Mouse (Mus musculus) kidney, adult 8-10 months (tissue): ENCODE results near the gene Eng.

Experiments used
- DNase-seq, 2 experiments: peaks; one replicate each; pipeline ENCODE4 v3.0.0; 2022

Gene Eng

GRCm38 (mm10) chr2:32624111-32624748, 22.2 kb upstream of the Eng start:
- DNase-seq: no peak

GRCm38 (mm10) chr2:32625212-32625872, 21.1 kb upstream of the Eng start:
- peak; percentile 57 to 66 for DNase-seq

GRCm38 (mm10) chr2:32625873-32626694, 20.3 kb upstream of the Eng start:
- DNase-seq: no peak

DNA sequence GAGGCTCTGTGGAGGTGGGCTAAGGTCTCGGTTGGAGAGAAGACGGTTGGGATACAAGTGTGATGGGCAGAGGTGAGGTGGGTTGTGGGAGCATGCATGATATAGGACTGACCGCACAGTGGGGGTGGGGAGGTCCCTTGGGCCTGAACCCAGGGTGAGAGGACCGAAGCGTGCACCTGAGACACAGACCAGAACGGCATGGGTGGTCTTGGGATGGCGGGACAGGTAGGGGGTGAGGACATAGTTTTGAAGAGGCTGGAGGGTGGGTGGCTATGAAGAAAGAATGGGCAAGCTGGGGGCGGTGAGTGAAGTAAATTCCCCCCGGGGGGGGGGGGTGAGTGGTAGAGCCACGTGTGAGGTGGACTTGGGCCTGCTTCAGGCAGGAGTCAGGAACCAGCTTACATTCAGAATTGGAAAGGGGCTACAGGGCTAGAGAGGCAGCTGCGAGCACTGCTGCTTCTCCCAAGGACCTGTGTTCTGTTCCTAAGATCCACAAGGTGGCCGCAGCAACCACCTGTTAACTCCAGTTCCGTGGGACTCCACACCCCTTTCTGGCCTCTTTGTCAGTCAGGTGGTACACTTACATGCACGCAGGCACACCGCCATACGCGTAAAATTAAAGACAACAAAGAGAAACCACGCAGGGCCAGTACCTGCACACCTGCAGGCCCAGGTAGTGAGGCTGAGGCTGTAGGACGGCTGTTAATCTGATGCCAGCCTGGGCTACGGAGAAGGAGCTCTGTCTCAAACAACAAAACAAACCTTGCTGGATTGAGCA, 18.9 kb upstream of the Eng start:
- no peak for DNase-seq

- DNase-seq: no peak
These were observed 18.3 kb upstream of the Eng start for GRCm38 (mm10) chr2:32628044-32628550.

DNA sequence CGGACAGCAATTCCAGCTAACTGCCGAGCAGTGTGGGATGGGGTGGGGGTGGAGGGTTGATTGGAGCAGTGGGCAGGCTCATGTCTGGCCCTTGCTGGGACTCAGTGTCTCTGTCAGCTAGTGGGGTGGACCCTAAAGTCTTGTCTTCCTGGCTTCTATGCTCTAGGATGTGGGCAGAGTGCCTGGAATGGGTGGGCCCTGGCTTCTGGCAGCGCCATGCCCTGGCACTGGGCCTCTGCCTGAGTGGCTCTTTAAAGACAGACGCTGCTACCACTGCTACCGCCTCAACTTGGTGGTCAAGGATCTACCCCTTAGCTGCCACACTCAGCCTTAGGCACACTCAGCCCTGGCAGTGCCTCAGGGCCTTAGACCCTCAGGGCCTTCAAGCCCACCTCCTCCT, 17.7 kb upstream of the Eng start:
- peak in 1 of 2 experiments; percentile 54 for DNase-seq

DNA sequence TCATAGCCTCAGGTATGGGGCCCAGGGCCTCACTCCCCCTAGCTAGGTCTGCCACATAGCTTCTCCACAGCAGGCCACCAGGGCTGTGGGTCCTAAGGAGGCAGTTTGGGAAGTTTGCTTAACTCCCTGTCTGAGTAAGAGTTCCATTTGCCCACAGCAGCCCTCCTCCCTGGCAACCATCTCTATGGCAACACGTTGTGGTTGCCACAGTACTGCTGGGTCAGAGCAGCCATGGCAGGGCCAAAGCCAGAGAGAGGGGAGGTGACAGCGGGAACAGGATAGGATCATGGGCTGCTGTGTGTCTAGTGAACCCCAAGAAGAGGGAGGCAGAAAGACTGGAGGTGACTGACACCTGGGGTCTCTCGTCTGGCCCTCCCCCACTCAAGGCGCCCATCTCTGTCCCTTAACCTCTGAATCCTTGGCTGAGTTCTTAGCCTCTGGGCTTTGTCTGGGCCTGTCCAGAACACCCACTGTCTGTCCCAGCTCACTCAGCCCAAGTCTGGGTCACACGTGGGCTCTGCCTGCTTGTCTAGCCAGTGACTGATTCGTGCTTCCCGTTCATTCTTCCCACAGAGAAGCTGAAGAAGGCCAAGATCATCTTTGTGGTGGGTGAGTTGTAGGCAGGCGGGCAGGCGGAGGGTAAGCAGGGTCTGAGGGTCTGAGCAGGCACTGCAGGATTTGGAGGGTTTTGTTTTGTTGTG, 17.0 kb upstream of the Eng start:
- DNase-seq: peak; percentile 63 to 70

DNA sequence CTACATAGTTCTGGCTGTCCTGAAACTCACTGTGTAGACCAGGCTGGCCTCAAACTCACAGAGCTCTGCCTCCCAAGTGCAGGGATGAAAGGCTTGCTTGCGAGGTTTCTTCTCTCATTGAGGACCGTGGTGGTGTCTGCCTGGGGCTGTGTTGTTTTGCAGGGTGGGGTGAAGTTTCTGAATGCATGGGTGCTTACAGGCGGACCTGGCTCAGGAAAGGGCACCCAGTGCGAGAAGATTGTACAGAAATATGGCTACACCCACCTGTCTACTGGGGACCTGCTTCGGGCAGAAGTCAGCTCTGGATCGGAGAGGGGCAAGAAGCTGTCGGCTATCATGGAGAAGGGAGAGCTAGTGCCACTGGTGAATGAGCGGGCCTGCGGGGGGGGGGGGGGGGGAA, 16.4 kb upstream of the Eng start:
- no peak for DNase-seq

DNA sequence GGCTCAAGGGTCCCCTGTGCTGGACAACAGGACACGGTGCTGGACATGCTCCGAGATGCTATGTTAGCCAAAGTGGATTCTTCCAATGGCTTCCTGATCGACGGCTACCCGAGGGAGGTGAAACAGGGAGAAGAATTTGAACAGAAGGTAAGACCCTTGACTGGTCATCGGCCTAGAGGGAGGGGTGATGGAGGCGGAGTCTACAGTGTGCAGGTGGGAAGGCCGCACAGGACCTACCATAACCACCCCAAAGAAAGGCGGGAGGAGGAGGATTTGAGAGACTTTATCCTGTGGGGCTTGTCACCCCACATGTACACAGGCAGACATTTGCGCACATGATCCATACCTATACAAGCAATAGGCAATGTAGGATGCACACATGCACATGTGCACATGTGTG, 15.3 kb upstream of the Eng start:
- no peak for DNase-seq

DNA sequence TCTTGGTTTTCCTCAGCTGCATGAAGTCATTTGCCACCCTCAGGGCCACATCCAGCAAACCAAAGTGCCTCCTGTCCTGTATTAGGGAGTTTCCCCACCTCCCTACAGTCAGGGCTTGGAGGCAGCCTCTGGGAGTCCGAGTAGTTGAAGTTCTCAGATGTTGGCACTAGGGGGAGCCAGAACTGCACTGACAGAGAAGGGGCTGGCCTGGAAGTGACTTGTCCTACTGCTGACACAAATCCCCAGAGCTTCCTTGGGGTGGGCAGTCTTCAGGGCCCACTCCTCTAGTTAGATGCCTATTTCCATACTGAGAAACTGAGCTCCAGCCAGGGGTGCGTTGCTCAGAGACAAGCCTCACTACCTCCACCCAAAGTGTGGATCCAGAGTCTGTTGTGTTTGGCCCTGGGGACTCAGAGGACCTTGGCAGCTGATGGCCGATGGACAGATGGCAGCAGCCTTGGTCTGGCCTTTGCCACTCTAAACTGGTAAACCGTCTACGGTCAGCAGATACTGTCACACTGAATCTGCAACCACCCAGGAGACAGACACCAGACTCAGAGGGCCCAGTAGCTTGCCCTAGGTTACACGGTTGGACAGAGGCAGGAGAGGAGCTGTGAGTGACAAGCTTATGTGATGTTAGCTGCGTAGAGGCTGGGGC, 14.5 kb upstream of the Eng start:
- DNase-seq: peak; percentile 69 to 78

- DNase-seq: peak in 1 of 2 experiments; percentile 62
These were observed 12.7 kb upstream of the Eng start for GRCm38 (mm10) chr2:32633660-32634059.

GRCm38 (mm10) chr2:32634277-32635105, 11.9 kb upstream of the Eng start:
- no peak for DNase-seq

- no peak for DNase-seq
These were observed 9.8 kb upstream of the Eng start for GRCm38 (mm10) chr2:32636617-32637016.

GRCm38 (mm10) chr2:32637778-32638281, 8.6 kb upstream of the Eng start:
- DNase-seq: peak; percentile 68 to 84

DNA sequence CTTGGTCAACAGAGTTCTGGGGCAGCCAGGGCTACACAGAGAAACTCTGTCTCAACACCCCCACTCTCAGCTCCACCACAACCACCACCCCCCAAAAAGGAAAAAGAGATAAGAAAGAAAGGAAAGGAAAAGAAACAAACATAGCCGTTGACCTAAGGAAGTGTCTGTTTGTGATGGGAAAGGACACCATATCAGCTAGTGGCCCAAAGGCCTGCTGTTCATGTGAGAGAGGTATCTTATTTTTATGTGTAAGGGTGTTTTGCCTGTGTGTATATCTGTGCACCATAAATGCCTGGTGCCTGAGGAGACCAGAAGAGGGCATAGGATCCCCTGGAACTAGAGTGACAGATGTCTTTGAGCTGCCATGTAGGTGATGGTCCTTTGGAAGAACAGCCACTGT, 6.8 kb upstream of the Eng start:
- DNase-seq: no peak

GRCm38 (mm10) chr2:32640550-32641051, 5.8 kb upstream of the Eng start:
- DNase-seq: no peak

DNA sequence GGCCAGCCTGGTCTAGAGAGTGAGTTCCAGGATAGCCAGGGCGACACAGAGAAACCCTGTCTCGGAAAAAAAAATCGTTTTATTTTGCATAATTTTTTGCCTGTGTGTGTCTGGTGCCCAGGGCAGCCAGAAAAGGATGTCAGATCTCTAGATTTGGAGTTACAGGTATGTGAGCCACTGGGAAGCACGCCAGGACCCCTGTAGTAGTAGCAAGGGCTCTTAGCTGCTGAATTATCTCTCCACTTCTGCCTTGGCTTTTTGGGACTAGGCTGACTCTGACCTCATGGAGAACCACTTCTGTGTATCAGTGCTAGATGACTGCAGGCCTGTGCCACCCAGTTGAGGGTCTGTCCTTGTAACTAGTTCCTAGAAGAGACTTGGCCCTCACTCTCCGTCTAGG, 4.6 kb upstream of the Eng start:
- DNase-seq: no peak

DNA sequence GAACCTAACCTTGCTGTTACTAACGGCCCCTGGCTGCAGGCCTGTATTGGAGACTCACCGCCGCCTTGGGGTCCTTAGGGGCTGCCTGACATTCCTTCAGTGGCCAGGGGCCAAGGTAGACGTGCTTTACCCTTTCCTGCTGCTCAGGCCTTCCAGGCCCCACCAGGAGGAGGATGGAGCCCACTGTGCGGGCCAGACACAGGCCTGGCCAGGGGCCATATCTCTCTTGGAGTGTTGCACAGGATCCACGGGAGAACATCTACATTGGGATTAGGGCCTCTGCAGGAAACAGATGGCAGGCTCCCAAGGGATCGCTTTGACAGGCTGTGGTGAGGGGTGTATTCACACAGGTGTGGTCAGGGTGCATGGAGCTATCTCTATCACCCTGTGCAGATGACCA, 3.6 kb upstream of the Eng start:
- DNase-seq: no peak

DNA sequence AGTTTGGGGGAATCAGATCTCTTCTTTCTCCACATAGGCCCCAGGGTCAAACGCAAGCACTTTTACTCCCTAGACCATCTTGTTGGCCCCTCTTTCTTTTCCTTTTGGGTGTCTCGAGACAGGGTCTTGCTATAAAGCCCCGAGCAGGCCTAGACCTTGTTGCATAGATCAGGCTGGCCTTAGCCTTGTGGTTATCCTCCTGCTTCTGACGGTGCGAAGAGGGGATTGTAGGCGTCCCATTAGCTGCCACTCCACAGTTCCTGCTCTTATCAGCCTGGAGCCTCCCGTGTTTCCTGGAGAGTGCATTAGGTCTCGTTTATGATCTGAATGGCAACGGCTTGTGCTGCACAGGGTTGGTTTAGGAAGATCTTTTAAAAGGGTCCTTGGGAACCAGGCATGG, 2.3 kb upstream of the Eng start:
- no peak for DNase-seq

DNA sequence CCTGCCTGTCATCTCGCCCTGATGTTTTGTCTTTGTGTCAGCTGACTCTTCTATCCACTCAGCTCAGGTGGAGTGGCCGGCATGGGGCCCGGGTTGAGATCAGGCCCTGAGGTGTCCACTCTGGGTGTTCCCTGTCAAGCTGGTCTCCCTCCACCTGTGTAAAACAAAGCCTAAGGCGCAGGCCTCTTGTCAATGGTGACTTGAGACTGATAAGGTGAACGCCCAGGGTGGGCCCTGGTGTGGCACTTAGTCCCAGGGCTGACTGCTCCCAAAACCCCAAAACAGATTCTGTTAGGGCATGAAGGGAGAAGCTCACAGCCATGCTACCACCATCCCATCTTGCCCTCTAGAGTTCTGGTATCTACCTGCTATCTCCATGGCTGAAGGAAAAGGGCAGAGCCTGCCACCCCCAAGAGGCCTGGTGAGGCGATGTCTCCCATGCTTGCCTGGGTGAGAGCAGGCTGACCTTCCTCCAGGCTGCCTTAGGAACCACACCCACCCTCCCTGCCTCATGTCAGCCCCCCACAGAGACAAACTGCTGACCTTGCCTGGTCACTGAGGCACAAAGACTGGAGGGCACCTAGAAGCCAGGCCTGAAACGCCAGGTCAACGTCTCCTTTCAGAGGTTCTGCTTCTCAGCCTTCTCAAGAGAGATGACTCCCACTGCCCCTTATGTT, 1.5 kb upstream of the Eng start:
- no peak for DNase-seq
